Mouse (Mus musculus): ENCODE measurements around the gene Cdkl2.

Gene Cdkl2

DNA sequence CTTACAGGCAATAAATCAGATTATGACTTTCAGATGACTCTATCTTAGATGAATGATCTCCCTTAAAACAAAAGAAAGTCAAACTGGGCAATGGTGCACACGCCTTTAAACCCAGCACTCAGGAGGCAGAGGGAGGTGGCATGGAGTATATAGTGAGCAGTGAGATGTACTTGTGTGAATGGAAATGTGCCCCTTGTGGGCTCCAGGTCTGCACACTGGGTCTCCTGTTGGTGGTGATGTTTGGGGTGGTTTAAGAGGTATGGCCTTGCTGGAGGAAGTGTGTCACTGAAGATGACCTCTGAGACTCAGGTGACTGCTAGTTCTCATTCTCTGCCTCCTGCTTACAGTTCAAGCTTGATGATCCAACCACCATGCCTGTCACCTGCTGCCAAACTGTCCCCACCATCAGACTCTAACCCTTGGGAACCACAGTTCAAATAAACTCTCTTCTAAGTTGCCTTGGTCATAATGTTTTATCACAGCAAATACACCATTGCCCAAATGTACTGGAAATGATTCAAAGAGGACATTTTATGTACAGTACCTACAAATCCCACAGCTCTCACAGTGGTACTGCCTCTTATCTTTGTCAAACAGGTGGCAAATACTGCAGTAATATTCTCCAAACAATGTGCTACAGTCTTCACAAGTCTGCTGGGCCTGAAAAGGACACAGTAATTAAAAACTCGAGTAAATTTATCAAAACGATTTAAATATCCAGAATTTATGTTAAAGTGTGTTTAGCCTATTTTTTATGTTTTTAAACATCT lies 86.5 kb downstream of the Cdkl2 start:
- in situ Hi-C loops (cut with MboI, MseI) = no loop called here

Data from T-helper 2 cell (primary cell).